Mouse (Mus musculus): ENCODE data around the gene Lhfpl4.

DNA sequence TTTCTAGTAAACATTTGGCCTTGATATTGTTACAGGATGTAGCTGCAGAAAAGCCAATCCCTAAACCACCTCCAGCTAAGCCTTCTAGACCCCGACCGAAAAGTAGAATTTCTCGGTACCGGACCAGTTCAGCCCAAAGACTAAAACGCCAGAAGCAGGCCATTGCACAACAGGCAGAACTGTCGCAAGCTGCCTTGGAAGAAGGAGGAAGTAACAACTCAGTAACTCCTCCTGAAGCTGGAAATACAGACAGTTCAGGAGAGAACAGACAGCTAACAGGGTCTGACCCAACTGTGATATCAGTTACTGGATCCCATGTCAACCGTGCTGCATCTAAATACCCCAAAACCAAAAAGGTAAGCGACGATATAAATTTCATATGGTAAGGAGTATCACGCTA lies 74.4 kb downstream of the Lhfpl4 start:
- no peak for TF ChIP-seq CTCF (IDR thresholded peaks at IDR 0.05)
- TF ChIP-seq POLR2A (IDR thresholded peaks at IDR 0.05; ENCODE audit: insufficient read depth, low read depth, low read length) = no peak
- no peak for TF ChIP-seq EP300 (IDR thresholded peaks at IDR 0.05; ENCODE audit: insufficient read depth, low read depth, low read length)
